Mouse (Mus musculus) T-cell, adult 2 months (primary cell): ENCODE measurements around the gene Cenps.
"Not testable (repeated sequence)": the region's sequence is repeated elsewhere in the genome, so short reads cannot be mapped to it uniquely, and the experiment has no call there.

Experiments used
- DNase-seq: peaks from one replicate; pipeline ENCODE4 v3.0.0; 2022; ENCODE audit warnings: low spot score

The Cenps gene

GRCm38 (mm10) chr4:149119978-149120562 is 17.4 kb downstream of the Cenps start:
- DNase-seq: not testable (repeated sequence)

DNA sequence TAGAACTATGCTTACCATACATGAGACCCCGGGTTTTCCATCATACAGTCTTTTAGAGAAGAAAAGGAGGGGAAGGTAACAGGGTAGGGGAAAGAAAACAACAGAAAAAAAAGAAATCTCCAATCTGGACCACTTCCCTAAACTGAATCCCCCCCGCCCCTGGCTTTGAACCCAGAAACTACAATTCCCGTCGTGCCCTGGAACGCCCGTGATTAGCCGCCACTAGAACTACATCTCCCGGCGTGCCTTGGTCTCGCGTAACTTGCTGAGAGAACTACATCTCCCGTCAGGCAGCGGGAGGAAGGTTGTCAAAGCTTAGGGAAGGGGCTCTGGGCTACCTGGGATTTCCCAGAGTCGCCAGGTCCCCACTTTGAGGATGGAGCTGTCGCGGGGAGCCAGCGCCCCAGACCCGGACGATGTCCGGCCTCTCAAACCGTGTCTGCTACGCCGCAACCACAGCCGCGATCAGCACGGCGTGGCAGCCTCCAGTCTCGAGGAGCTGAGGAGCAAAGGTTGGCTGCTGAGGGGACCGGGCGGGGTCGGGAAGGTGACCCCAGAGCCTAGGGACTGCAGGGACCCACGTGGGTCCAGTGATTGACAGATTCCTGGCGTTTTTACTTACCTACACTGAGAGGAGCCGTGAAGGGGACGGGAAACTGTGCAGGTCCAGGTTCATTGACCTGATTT is 33.4 kb downstream of the Cenps start, which contains the start of gene Dffa:
TSS of gene Dffa (plus strand) at position 272 of the 687 bp plus-strand sequence.
- DNase-seq: peak; percentile 87

DNA sequence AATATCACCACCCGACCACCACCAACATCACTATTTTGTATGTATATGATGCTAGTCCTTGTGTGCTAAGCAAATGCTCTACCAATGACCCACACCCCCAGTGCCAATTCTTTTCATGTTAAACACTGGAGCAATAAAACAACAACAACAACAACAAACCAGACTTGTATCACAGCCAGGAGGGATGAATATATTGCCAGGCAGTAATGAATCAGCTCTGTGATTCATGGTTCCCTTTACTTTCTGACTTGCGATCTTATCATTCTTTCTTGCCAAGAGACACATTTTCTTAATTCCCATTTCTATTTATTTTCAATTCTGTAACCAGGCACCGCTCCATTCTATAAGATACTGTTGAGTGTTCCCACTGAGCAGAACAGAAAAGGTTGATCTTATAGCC is 36.0 kb downstream of the Cenps start:
- no peak for DNase-seq

DNA sequence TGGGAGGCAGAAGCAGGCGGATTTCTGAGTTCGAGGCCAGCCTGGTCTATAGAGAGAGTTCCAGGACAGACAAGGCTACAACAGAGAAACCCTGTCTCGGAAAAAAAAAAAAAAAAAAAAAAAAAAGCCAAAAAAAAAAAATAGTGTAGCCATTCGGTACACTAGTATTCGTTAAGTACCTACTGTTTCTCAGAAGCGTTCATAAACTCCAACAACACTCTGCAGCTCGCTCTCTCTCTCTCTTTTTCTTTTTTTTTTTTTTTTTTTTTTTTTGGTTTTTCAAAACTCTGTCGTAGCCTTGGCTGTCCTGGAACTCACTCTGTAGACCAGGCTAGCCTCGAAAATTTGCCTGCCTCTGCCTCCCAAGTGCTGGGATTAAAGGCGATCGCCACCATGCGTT is 37.0 kb downstream of the Cenps start:
- not testable (repeated sequence) for DNase-seq

- DNase-seq: peak; percentile 83
These were observed 37.9 kb downstream of the Cenps start, which contains the start of gene Pex14 for GRCm38 (mm10) chr4:149099369-149100017. TSS of gene Pex14 (minus strand) at chr4:149099876.

DNA sequence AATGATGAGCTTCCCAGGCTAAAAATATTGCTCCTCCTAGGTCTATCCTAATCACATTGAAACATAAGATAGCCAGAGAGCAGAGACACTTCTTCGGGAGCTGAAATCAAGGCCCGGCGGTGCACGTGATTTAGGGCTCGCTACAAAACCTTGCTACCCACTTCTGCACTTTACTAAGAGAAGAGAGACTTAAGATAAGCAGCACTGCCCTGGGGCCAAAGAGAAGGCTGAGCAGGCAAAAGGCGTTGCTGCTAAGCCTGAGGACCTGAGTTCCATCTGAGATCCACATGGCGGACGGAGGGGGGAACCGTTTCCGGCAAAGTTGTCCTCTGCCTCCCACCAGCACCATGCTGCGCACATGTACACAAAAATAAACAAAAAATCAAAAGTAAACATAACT is 38.9 kb downstream of the Cenps start:
- DNase-seq: no peak

DNA sequence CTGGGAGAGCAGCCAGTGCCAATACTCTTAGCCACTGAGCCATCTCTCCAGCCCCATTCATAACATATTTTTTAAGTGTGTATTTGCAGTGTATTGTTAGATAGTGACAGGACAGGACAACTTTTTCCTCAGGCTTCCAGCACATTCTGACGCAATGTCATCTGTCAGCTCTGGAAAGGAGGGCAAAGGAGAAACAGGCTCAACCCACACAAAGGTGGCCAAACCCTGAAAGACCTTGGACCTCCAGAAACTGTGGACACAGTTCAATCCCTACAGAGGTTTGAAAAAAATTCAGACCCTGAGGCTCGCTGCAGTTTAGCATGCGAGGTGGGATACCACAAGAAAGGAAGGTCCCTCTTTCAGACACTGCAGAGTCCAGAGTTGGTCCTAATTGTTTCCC is 39.5 kb downstream of the Cenps start:
- DNase-seq: no peak

DNA sequence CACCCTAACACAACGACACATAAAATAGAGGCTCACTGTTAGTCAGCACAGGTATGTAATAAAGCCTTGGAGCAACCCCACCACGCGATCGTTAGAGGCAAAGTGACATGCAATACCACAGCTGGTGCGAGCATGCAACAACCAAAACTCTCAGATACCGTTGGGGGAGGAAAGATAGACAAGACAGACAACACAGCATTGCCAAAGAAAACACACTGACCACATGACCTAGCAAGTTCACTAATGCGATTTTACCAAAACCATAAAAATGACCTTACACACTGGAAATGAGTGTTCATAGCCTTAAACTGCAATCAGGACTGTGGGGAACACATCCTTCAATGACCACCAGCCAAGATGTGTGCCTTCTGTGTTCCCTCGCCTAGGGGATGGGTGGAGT is 46.1 kb downstream of the Cenps start:
- DNase-seq: no peak

DNA sequence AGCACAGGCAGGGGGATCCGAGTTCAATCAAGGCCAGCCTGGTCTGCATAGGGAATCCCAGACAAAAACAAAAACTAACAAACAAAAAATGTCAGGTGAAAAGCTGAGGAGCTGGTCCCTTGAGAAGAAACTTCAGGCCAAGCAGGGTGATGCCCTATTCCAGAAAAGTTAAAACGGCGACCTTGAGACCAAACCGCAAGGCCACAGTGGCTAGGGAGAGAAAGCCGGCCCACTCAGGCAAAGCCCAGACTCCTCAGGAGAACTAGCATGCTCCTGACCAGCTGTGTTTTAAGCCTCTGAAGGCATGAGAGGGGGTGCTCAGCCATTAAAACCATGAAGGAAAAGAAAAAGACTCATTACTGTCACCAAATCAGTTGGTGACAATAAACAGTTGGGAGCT is 52.0 kb downstream of the Cenps start:
- DNase-seq: no peak

GRCm38 (mm10) chr4:149081528-149081927 is 55.9 kb downstream of the Cenps start:
- no peak for DNase-seq

DNA sequence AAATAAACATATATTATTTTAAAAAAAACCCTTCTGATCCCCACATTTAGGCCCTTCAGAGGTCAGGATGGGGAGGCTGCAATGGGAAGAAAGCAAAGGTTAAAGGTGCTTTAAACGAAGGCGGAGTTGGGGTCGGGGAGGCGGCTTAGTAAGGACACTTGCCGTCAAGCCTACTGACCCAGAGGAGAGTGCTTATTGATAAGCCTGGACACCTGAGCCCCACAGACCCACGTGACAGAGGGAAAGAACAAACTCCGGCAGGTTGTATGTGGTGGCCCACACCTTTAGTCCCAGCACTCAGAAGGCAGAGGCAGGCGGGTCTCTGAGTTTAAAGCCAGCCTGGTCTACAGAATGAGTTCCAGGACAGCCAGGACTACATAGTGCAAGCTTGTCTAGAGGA is 57.3 kb downstream of the Cenps start:
- no peak for DNase-seq

GRCm38 (mm10) chr4:149079629-149080028 is 57.8 kb downstream of the Cenps start:
- DNase-seq: no peak

DNA sequence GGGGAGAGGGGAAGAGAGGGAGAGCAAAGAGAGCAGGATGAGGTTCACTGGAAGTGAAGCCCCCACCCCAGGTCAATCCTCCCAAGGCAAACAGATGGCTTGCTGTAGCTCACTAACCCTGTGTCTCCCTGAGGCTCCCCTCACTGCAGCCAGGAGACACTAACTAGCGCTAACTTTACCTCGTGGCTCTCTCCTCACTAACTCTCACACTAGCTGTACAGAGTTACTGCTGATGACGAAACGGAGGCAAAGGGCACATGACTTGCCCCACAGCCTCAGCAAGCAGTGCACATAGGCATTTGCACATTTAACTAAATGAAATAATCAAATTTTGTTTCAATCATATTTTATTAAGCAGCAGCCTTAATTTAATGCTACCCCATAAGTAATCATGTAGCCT is 59.2 kb downstream of the Cenps start:
- no peak for DNase-seq
